Mouse (Mus musculus) heart, embryonic 13.5 days (tissue): Measurements from ENCODE around the gene Trpc6. TPM values are rescaled to one million over a fixed set of nuclear protein-coding genes. Genes with fewer than 3 reads are reported as not detected.

Experiments used
- ATAC-seq: fragments of 200-750 bp; cut with Nextera tagmentation; 2 replicates; pipeline ENCODE4 v1.8.0; 2017; ENCODE audit warnings: moderate TSS enrichment; ENCODE audit not compliant: insufficient number of reproducible peaks, low FRiP score, low TSS enrichment; ENCODE audit errors: extremely low read depth
- H3K27ac ChIP-seq: fragments of 300-500 bp; sonication (generic); replicated peaks from 2 replicates; pipeline ENCODE4 v1.5.1; 2015; ENCODE audit warnings: moderate library complexity, mild to moderate bottlenecking, inconsistent platforms
- H3K27me3 ChIP-seq: fragments of 300-500 bp; sonication (generic); replicated peaks from 2 replicates; pipeline ENCODE4 v1.6.1; 2015; ENCODE audit warnings: mild to moderate bottlenecking, inconsistent platforms
- H3K36me3 ChIP-seq: fragments of 300-500 bp; sonication (generic); 2 replicates; pipeline ENCODE4 v1.6.1; 2015; ENCODE audit warnings: mild to moderate bottlenecking, inconsistent platforms
- H3K4me1 ChIP-seq: fragments of 300-500 bp; sonication (generic); 2 replicates; pipeline ENCODE4 v1.6.1; 2015; ENCODE audit warnings: inconsistent platforms
- H3K4me2 ChIP-seq: fragments of 300-500 bp; sonication (generic); 2 replicates; pipeline ENCODE4 v1.6.1; 2015; ENCODE audit warnings: inconsistent platforms, mild to moderate bottlenecking, moderate library complexity
- H3K4me3 ChIP-seq: fragments of 300-500 bp; sonication (generic); 2 replicates; pipeline ENCODE4 v1.5.1; 2015; ENCODE audit warnings: moderate library complexity, mild to moderate bottlenecking, inconsistent platforms
- H3K9ac ChIP-seq: fragments of 300-500 bp; sonication (generic); 2 replicates; pipeline ENCODE4 v1.6.1; 2015; ENCODE audit warnings: inconsistent platforms, mild to moderate bottlenecking, moderate library complexity
- H3K9me3 ChIP-seq: fragments of 300-500 bp; sonication (generic); 2 replicates; pipeline ENCODE4 v1.6.1; 2016; ENCODE audit warnings: inconsistent platforms
- WGBS: fragments of 180-500 bp; shearing (Covaris S2); methylation state at CpG from one replicate; pipeline ENCODE4 v1.1.7; 2015; ENCODE audit warnings: mixed read lengths; 5-methylcytosine and 5-hydroxymethylcytosine counted together
- polyA plus RNA-seq: library from polyadenylated mRNA; unstranded; fragments of >200 nt; fragmentation: Nextera tagmentation; extraction: Ambion mirVana; gene quantifications from 2 replicates; pipeline ENCODE4 v1.2.1, GENCODE M21; 2015

Trpc6 gene
- polyA plus RNA-seq, 1 experiment from 2014 or later: 0.98 TPM

GRCm38 (mm10) chr9:8676607-8677006, 132.7 kb downstream of the Trpc6 start:
- Histone ChIP-seq H3K27me3 (no peaks in the 10 kb centered on the region), H3K4me3 (no peak overlapping the region), H3K4me2 (no peak overlapping the region), H3K27ac (no peak overlapping the region), H3K4me1 (no peaks in the 10 kb centered on the region), H3K9ac (no peak overlapping the region), H3K9me3 (no peaks in the 10 kb centered on the region), H3K36me3 (no peaks in the 10 kb centered on the region)
- WGBS: 49% methylated on average over 1 of the region's 1 CpGs
- no peak for ATAC-seq

GRCm38 (mm10) chr9:8693177-8693576, 149.2 kb downstream of the Trpc6 start:
- Histone ChIP-seq H3K9ac (no peak overlapping the region), H3K4me2 (no peak overlapping the region), H3K36me3 (no peaks in the 10 kb centered on the region), H3K27ac (no peak overlapping the region), H3K9me3 (no peaks in the 10 kb centered on the region), H3K4me1 (no peaks in the 10 kb centered on the region), H3K4me3 (no peak overlapping the region), H3K27me3 (no peaks in the 10 kb centered on the region)
- ATAC-seq: no peak
- 41% methylated on average over 2 of the region's 2 CpGs for WGBS

GRCm38 (mm10) chr9:8700669-8701068, 156.7 kb downstream of the Trpc6 start:
- H3K4me2 ChIP-seq: no peak overlapping the region
- H3K27ac ChIP-seq: no peak overlapping the region
- H3K9me3 ChIP-seq: no peaks in the 10 kb centered on the region
- no peaks in the 10 kb centered on the region for H3K36me3 ChIP-seq
- no peak overlapping the region for H3K4me3 ChIP-seq
- H3K27me3 ChIP-seq: no peaks in the 10 kb centered on the region
- 22% methylated on average over 5 of the region's 5 CpGs for WGBS
- no peak overlapping the region for H3K9ac ChIP-seq
- no peaks in the 10 kb centered on the region for H3K4me1 ChIP-seq
- ATAC-seq: no peak

- H3K4me2 ChIP-seq: no peak overlapping the region
These were observed 159.6 kb downstream of the Trpc6 start for GRCm38 (mm10) chr9:8703516-8703915.

GRCm38 (mm10) chr9:8703956-8704355, 160.0 kb downstream of the Trpc6 start:
- WGBS: 47% methylated on average over 5 of the region's 5 CpGs
- H3K4me1 ChIP-seq: no peaks in the 10 kb centered on the region
- no peak overlapping the region for H3K9ac ChIP-seq
- H3K4me3 ChIP-seq: no peak overlapping the region
- H3K27ac ChIP-seq: no peak overlapping the region
- no peaks in the 10 kb centered on the region for H3K27me3 ChIP-seq
- no peaks in the 10 kb centered on the region for H3K36me3 ChIP-seq
- no peaks in the 10 kb centered on the region for H3K9me3 ChIP-seq
- ATAC-seq: no peak
- no peak overlapping the region for H3K4me2 ChIP-seq

More at GRCm38 (mm10) chr9:8703516-8703915, 159.6 kb downstream of the Trpc6 start:
- Histone ChIP-seq H3K4me3 (no peak overlapping the region), H3K27ac (no peak overlapping the region), H3K4me1 (no peaks in the 10 kb centered on the region), H3K27me3 (no peaks in the 10 kb centered on the region), H3K9ac (no peak overlapping the region), H3K36me3 (no peaks in the 10 kb centered on the region), H3K9me3 (no peaks in the 10 kb centered on the region)
- WGBS: 73% methylated on average over 1 of the region's 1 CpGs
- no peak for ATAC-seq

GRCm38 (mm10) chr9:8710052-8710739, 166.3 kb downstream of the Trpc6 start:
- no peaks in the 10 kb centered on the region for H3K4me1 ChIP-seq
- no peak overlapping the region for H3K4me2 ChIP-seq
- ATAC-seq: no peak
- 48% methylated on average over 3 of the region's 3 CpGs for WGBS
- H3K36me3 ChIP-seq: no peaks in the 10 kb centered on the region
- H3K9ac ChIP-seq: no peak overlapping the region
- no peak overlapping the region for H3K27ac ChIP-seq
- H3K4me3 ChIP-seq: no peak overlapping the region
- no peaks in the 10 kb centered on the region for H3K9me3 ChIP-seq
- H3K27me3 ChIP-seq: no peaks in the 10 kb centered on the region

GRCm38 (mm10) chr9:8719017-8719416, 175.1 kb downstream of the Trpc6 start:
- ATAC-seq: no peak
- H3K4me2 ChIP-seq: no peak overlapping the region
- no peak overlapping the region for H3K27ac ChIP-seq
- no peaks in the 10 kb centered on the region for H3K4me1 ChIP-seq
- H3K4me3 ChIP-seq: no peak overlapping the region
- no peaks in the 10 kb centered on the region for H3K27me3 ChIP-seq
- H3K36me3 ChIP-seq: no peaks in the 10 kb centered on the region
- no peak overlapping the region for H3K9ac ChIP-seq
- WGBS: 55% methylated on average over 1 of the region's 1 CpGs
- H3K9me3 ChIP-seq: no peaks in the 10 kb centered on the region

- 66% methylated on average over 3 of the region's 3 CpGs for WGBS
- H3K4me3 ChIP-seq: no peak overlapping the region
- no peak for ATAC-seq
- H3K27me3 ChIP-seq: no peaks in the 10 kb centered on the region
- H3K36me3 ChIP-seq: no peaks in the 10 kb centered on the region
- no peak overlapping the region for H3K27ac ChIP-seq
- no peaks in the 10 kb centered on the region for H3K9me3 ChIP-seq
- H3K9ac ChIP-seq: no peak overlapping the region
- no peaks in the 10 kb centered on the region for H3K4me1 ChIP-seq
- H3K4me2 ChIP-seq: no peak overlapping the region
These were observed 185.1 kb downstream of the Trpc6 start for GRCm38 (mm10) chr9:8729056-8729455.
